Mouse (Mus musculus): ENCODE data around the gene 9530077C05Rik. TPM values are rescaled to one million over a fixed set of nuclear protein-coding genes. Genes with fewer than 3 reads are reported as not detected.

Gene 9530077C05Rik
- polyA plus RNA-seq, 1 experiment, result 8.9 TPM

- no peak overlapping the region for H3K27ac ChIP-seq (ENCODE audit: control insufficient read depth, insufficient read depth, low read depth, low read length, poor library complexity)
- WGBS, result 65% methylated on average over 8 of the region's 8 CpGs
- no peak overlapping the region for H3K4me3 ChIP-seq (replicated peaks; ENCODE audit: control insufficient read depth, low read depth, low read length)
- H3K4me1 ChIP-seq (ENCODE audit: control insufficient read depth, insufficient read depth, low read length), result peaks cover 1% of the 10 kb centered on the region; the same call in 1 of the 2 replicates
- no peak for TF ChIP-seq POLR2A (IDR thresholded peaks at IDR 0.05; ENCODE audit: borderline replicate concordance, control insufficient read depth, low read depth, low read length)
- no peak for TF ChIP-seq CTCF (IDR thresholded peaks at IDR 0.05; ENCODE audit: control insufficient read depth, insufficient read depth, low read length)
These were observed 57.6 kb downstream of the 9530077C05Rik start for GRCm38 (mm10) chr9:22468899-22469259.

GRCm38 (mm10) chr9:22469643-22470042, 58.3 kb downstream of the 9530077C05Rik start, which contains the start of gene Rp9:
Gene Rp9, minus strand, starts transcription at chr9:22469743.
- no peak within 1 kb of the TSS for H3K27ac ChIP-seq (ENCODE audit: control insufficient read depth, insufficient read depth, low read depth, low read length, poor library complexity)
- H3K4me3 ChIP-seq (replicated peaks; ENCODE audit: control insufficient read depth, low read depth, low read length), result peak within 1 kb of the TSS; percentile 66
- TF ChIP-seq CTCF (IDR thresholded peaks at IDR 0.05; ENCODE audit: control insufficient read depth, insufficient read depth, low read length), result no peak
- TF ChIP-seq POLR2A (IDR thresholded peaks at IDR 0.05; ENCODE audit: borderline replicate concordance, control insufficient read depth, low read depth, low read length), result no peak
- 92% methylated on average over 3 of the region's 3 CpGs for WGBS
- H3K4me1 ChIP-seq (ENCODE audit: control insufficient read depth, insufficient read depth, low read length), result peaks cover 1% of the 10 kb centered on the region; the same call in 1 of the 2 replicates

DNA sequence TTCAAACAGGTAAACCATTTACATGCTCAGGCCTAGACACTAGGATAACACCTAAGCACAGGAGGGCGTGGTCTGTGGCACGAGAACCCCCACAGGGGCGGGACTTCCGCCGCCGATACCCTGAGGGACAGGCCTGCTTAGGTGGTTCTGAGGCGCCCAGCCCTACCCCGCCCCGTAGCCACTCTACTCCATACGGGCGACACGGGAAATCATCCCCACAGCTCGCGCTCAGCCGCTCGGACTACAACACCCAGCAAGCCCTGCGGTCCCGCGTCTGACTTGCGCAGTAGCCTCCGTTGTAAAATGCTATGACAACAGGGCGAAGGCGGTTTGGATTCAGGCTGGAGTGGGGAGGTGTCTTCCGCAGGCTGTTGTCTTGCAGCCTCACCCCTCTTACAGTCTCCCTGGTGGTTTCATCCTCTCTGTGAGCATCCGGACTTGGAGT, 64.1 kb downstream of the 9530077C05Rik start, which contains the start of gene Bbs9:
Gene Bbs9 (plus strand): TSS at position 292 of the 445 bp plus-strand sequence.
- H3K27ac ChIP-seq (ENCODE audit: control insufficient read depth, insufficient read depth, low read depth, low read length, poor library complexity), result peak within 1 kb of the TSS; percentile 20; the same call in 1 of the 2 replicates
- under 1% methylated on average over 25 of the region's 25 CpGs for WGBS
- TF ChIP-seq CTCF (IDR thresholded peaks at IDR 0.05; ENCODE audit: control insufficient read depth, insufficient read depth, low read length) (no peak), POLR2A (IDR thresholded peaks at IDR 0.05; ENCODE audit: borderline replicate concordance, control insufficient read depth, low read depth, low read length) (no peak)
- H3K4me3 ChIP-seq (replicated peaks; ENCODE audit: control insufficient read depth, low read depth, low read length), result peak within 1 kb of the TSS; percentile 84
- peaks cover 1% of the 10 kb centered on the region; the same call in 1 of the 2 replicates for H3K4me1 ChIP-seq (ENCODE audit: control insufficient read depth, insufficient read depth, low read length)

GRCm38 (mm10) chr9:22476265-22476664, 65.0 kb downstream of the 9530077C05Rik start:
- Histone ChIP-seq H3K4me3 (replicated peaks; ENCODE audit: control insufficient read depth, low read depth, low read length) (peak overlapping the region; percentile 84), H3K4me1 (ENCODE audit: control insufficient read depth, insufficient read depth, low read length) (peaks cover 1% of the 10 kb centered on the region; the same call in 1 of the 2 replicates), H3K27ac (ENCODE audit: control insufficient read depth, insufficient read depth, low read depth, low read length, poor library complexity) (no peak overlapping the region)
- 5% methylated on average over 10 of the region's 10 CpGs for WGBS
- TF ChIP-seq CTCF (IDR thresholded peaks at IDR 0.05; ENCODE audit: control insufficient read depth, insufficient read depth, low read length), result no peak
- TF ChIP-seq POLR2A (IDR thresholded peaks at IDR 0.05; ENCODE audit: borderline replicate concordance, control insufficient read depth, low read depth, low read length), result no peak

DNA sequence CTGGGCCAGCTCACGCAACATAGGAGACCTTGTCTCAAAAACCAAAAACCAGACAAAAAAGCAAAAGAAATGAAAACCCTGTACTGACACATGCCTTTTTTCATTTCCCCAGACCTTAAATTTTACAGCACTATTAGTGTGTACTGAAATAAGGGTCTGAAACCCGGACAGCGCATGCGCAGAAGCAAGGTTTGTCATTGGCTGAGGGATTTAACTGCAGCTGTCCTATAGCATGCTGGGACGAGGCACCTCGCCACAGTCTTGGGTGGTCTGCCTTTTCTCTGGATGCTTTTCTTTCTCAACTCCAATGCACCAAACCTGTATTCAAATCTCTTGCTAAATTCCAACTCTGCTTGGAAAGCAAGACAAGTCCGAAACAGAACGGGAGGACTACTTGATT, 67.6 kb downstream of the 9530077C05Rik start:
- WGBS, result 92% methylated on average over 8 of the region's 8 CpGs
- H3K4me1 ChIP-seq (ENCODE audit: control insufficient read depth, insufficient read depth, low read length), result no peaks in the 10 kb centered on the region
- TF ChIP-seq POLR2A (IDR thresholded peaks at IDR 0.05; ENCODE audit: borderline replicate concordance, control insufficient read depth, low read depth, low read length), result no peak
- TF ChIP-seq CTCF (IDR thresholded peaks at IDR 0.05; ENCODE audit: control insufficient read depth, insufficient read depth, low read length), result no peak
- H3K27ac ChIP-seq (ENCODE audit: control insufficient read depth, insufficient read depth, low read depth, low read length, poor library complexity), result no peak overlapping the region
- no peak overlapping the region for H3K4me3 ChIP-seq (replicated peaks; ENCODE audit: control insufficient read depth, low read depth, low read length)

- Histone ChIP-seq H3K27ac (ENCODE audit: control insufficient read depth, insufficient read depth, low read depth, low read length, poor library complexity) (no peak overlapping the region), H3K4me3 (replicated peaks; ENCODE audit: control insufficient read depth, low read depth, low read length) (no peak overlapping the region), H3K4me1 (ENCODE audit: control insufficient read depth, insufficient read depth, low read length) (no peaks in the 10 kb centered on the region; the same call in 1 of the 2 replicates)
- TF ChIP-seq POLR2A (IDR thresholded peaks at IDR 0.05; ENCODE audit: borderline replicate concordance, control insufficient read depth, low read depth, low read length), result no peak
- no peak for TF ChIP-seq CTCF (IDR thresholded peaks at IDR 0.05; ENCODE audit: control insufficient read depth, insufficient read depth, low read length)
- 86% methylated on average over 8 of the region's 8 CpGs for WGBS
These were observed 72.7 kb downstream of the 9530077C05Rik start for GRCm38 (mm10) chr9:22483866-22484561.

DNA sequence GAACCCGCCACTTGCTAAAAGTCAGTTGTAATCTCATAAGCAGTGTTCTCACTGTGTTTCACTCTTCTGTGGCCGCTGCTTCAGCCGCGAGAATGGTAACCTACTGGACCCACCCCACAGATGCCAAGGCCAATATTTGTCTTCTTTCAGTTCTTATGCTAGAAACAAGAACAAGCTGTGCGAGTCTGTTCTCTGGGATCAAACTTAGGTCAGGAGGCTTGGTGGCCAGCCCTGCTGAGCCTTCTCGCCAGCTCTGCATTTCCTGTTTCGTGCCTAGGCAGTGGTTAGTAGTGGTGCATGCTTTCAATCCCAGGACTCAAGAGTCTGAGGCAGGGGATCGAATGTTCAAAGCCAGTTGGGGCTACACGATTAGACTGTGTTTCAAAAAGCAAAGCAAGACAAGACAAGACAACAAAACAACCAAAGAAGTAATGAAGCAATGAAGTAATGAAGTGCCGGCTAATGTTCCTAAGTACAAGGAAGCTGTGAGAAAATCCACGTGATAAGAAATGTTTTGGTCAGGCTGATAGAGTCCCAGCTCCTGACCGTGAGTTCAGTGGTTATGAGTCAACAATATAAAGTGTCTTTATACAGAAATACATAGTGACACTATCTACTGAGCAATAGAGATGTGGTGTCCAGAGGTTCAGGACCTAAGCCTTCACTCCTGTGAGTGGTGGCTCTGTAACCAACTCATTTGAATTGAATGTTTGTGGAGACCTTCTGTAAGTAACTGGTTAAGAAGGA, 73.4 kb downstream of the 9530077C05Rik start:
- TF ChIP-seq POLR2A (IDR thresholded peaks at IDR 0.05; ENCODE audit: borderline replicate concordance, control insufficient read depth, low read depth, low read length) (no peak), CTCF (IDR thresholded peaks at IDR 0.05; ENCODE audit: control insufficient read depth, insufficient read depth, low read length) (no peak)
- no peaks in the 10 kb centered on the region; the same call in 1 of the 2 replicates for H3K4me1 ChIP-seq (ENCODE audit: control insufficient read depth, insufficient read depth, low read length)
- H3K4me3 ChIP-seq (replicated peaks; ENCODE audit: control insufficient read depth, low read depth, low read length), result no peak overlapping the region
- H3K27ac ChIP-seq (ENCODE audit: control insufficient read depth, insufficient read depth, low read depth, low read length, poor library complexity), result no peak overlapping the region
- 73% methylated on average over 12 of the region's 12 CpGs for WGBS

DNA sequence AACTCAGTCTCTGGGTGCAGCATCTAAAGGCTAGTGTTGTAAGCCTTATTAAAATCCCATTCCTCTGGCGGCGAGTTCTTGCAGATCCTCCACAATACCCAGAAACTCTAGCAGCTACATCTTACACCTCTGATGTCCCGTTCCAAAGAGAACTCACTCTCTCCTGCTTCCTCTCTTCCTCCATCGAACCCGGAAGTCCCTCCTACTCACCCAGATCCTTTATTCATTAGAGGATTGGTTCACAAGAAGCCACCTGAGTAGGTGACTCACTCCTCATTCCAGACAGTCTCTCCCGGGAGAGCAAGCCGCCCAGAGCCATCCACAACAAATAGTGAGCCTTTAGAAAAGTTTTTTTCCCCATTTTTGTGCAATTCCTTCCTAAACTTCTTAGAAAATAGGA, 74.9 kb downstream of the 9530077C05Rik start:
- Histone ChIP-seq H3K27ac (ENCODE audit: control insufficient read depth, insufficient read depth, low read depth, low read length, poor library complexity) (no peak overlapping the region), H3K4me1 (ENCODE audit: control insufficient read depth, insufficient read depth, low read length) (no peaks in the 10 kb centered on the region; the same call in 1 of the 2 replicates), H3K4me3 (replicated peaks; ENCODE audit: control insufficient read depth, low read depth, low read length) (no peak overlapping the region)
- TF ChIP-seq CTCF (IDR thresholded peaks at IDR 0.05; ENCODE audit: control insufficient read depth, insufficient read depth, low read length) (no peak), POLR2A (IDR thresholded peaks at IDR 0.05; ENCODE audit: borderline replicate concordance, control insufficient read depth, low read depth, low read length) (no peak)
- 71% methylated on average over 7 of the region's 7 CpGs for WGBS

All from bone marrow, adult 2 months (tissue).